Mouse (Mus musculus) myocyte (in vitro differentiated cells): Measurements from ENCODE around the gene Gm35315. TPM values are rescaled to one million over a fixed set of nuclear protein-coding genes. Genes with fewer than 3 reads are reported as not detected.
"Not testable (repeated sequence)": the region's sequence is repeated elsewhere in the genome, so short reads cannot be mapped to it uniquely, and the experiment has no call there.

Source experiments
- H3K27me3 ChIP-seq: one replicate; pipeline ENCODE4 v1.6.1; 2011; ENCODE audit not compliant: control insufficient read depth, insufficient read depth, insufficient read length
- H3K36me3 ChIP-seq: one replicate; pipeline ENCODE4 v1.6.1; 2011; ENCODE audit not compliant: control insufficient read depth, insufficient read depth
- H3K4me2 ChIP-seq: one replicate; pipeline ENCODE4 v1.6.1; 2011; ENCODE audit warnings: low read depth, control low read depth
- H3K4me3 ChIP-seq: one replicate; pipeline ENCODE4 v1.5.1; 2011; ENCODE audit warnings: mild to moderate bottlenecking, control low read depth, moderate library complexity
- H3K79me2 ChIP-seq: one replicate; pipeline ENCODE4 v1.6.1; 2011; ENCODE audit not compliant: control insufficient read depth, insufficient read depth
- H3ac ChIP-seq: one replicate; pipeline ENCODE4 v1.6.1; 2011; ENCODE audit not compliant: control insufficient read depth, insufficient read length
- CEBPB ChIP-seq: IDR thresholded peaks from 2 replicates; pipeline ENCODE4 v1.6.1; 2011; ENCODE audit warnings: mild to moderate bottlenecking, moderate library complexity; ENCODE audit not compliant: poor library complexity, insufficient read depth, severe bottlenecking
- MAX ChIP-seq: IDR thresholded peaks from one replicate; pipeline ENCODE4 v1.6.1; 2011; ENCODE audit warnings: low read depth, mild to moderate bottlenecking, control low read depth
- MYOD1 ChIP-seq, 3 experiments: IDR thresholded peaks; one replicate each; pipeline ENCODE4 v1.6.1; 2011; ENCODE audit warnings: control low read depth in 2 of 3, low read depth in 2 of 3, mild to moderate bottlenecking in 2 of 3, moderate library complexity in 1 of 3; ENCODE audit not compliant: insufficient read length in 2 of 3, control insufficient read depth in 1 of 3
- MYOG ChIP-seq, 3 experiments: IDR thresholded peaks; one replicate each; pipeline ENCODE4 v1.6.1; 2011; ENCODE audit warnings: control low read depth in 2 of 3, low read depth in 2 of 3, mild to moderate bottlenecking in 2 of 3; ENCODE audit not compliant: insufficient read length in 2 of 3, control insufficient read depth in 1 of 3, insufficient read depth in 1 of 3
- POLR2A ChIP-seq: IDR thresholded peaks from one replicate; pipeline ENCODE4 v1.6.1; 2011; ENCODE audit warnings: low read depth, mild to moderate bottlenecking, control low read depth, moderate library complexity; ENCODE audit not compliant: insufficient read length
- POLR2AphosphoS2 ChIP-seq: IDR thresholded peaks from one replicate; pipeline ENCODE4 v1.6.1; 2011; ENCODE audit warnings: low read depth, control low read depth; ENCODE audit not compliant: insufficient read length
- REST ChIP-seq: IDR thresholded peaks from one replicate; pipeline ENCODE4 v1.6.1; 2011; ENCODE audit warnings: mild to moderate bottlenecking, control low read depth, moderate library complexity; ENCODE audit not compliant: insufficient read depth, insufficient read length
- SRF ChIP-seq: IDR thresholded peaks from one replicate; pipeline ENCODE4 v1.6.1; 2011; ENCODE audit warnings: low read depth; ENCODE audit not compliant: control insufficient read depth, insufficient read length
- TCF12 ChIP-seq: IDR thresholded peaks from one replicate; pipeline ENCODE4 v1.6.1; 2011; ENCODE audit warnings: mild to moderate bottlenecking, control low read depth; ENCODE audit not compliant: poor library complexity, insufficient read depth, severe bottlenecking
- TCF3 ChIP-seq: IDR thresholded peaks from one replicate; pipeline ENCODE4 v1.6.1; 2011; ENCODE audit warnings: low read depth, control low read depth; ENCODE audit not compliant: insufficient read length
- polyA plus RNA-seq: library from polyadenylated mRNA; unstranded; fragments of >200 nt; fragmentation: generic; extraction: Trizol; gene quantifications from one replicate; pipeline ENCODE4 v1.2.1, GENCODE M21; 2012; ENCODE audit warnings: missing spikeins

Gm35315 gene
- polyA plus RNA-seq, 1 experiment: 0.11 TPM

DNA sequence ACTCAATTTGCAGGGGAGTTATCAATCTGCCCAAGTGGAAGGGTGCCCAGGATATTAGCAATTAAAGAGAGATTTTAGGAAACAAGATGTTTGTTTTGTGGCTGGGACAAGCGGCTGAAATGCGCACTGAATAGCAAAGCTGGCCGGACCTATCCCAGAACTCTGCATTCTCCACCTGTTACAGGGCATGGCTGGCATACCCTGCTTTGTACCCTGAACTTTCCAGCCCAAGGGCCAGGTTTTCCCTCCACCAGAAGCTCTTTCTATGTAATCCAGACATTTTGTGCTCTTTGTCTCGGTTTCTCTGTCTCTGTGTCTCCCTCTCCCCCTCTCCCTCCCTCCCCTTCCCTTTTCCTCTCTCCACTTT lies 610 bp upstream of the Gm35315 start:
- Histone ChIP-seq H3K79me2 (no peaks in the 10 kb centered on the region), H3K36me3 (no peaks in the 10 kb centered on the region), H3K4me3 (peak overlapping the region; percentile 31), H3K27me3 (no peaks in the 10 kb centered on the region), H3ac (no peak overlapping the region), H3K4me2 (peak overlapping the region; percentile 97)
- TF ChIP-seq MYOG (IDR thresholded peaks at IDR 0.05; ENCODE audit: control insufficient read depth in 1 of 3, insufficient read depth in 1 of 3, insufficient read length in 2 of 3, low read depth in 2 of 3) (no peak), TCF12 (no peak), REST (no peak), CEBPB (no peak), MAX (no peak), POLR2A (no peak), MYOD1 (IDR thresholded peaks at IDR 0.05; ENCODE audit: control insufficient read depth in 1 of 3, insufficient read length in 2 of 3, low read depth in 2 of 3) (peak in 1 of 3 experiments; percentile 12)

DNA sequence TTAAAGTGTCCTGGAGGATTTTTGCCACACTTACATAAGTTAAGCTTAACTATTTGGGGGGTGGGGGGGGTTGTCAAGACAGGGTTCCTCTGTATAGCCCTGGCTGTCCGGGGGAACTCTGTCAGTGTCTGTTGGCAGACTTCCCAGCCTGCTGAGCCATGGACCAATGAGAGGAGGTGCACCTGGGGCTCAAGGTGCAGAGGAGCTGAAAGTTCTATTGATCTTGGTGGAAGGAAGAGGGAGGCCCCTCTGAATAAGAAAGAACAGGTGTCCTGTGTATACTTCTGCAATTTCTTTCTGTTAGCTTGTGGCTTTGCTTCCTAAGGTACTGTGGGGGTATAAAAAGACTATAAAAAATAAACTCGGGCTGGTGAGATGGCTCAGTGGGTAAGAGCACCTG lies 2.7 kb downstream of the Gm35315 start:
- no peak overlapping the region for H3K4me2 ChIP-seq

DNA sequence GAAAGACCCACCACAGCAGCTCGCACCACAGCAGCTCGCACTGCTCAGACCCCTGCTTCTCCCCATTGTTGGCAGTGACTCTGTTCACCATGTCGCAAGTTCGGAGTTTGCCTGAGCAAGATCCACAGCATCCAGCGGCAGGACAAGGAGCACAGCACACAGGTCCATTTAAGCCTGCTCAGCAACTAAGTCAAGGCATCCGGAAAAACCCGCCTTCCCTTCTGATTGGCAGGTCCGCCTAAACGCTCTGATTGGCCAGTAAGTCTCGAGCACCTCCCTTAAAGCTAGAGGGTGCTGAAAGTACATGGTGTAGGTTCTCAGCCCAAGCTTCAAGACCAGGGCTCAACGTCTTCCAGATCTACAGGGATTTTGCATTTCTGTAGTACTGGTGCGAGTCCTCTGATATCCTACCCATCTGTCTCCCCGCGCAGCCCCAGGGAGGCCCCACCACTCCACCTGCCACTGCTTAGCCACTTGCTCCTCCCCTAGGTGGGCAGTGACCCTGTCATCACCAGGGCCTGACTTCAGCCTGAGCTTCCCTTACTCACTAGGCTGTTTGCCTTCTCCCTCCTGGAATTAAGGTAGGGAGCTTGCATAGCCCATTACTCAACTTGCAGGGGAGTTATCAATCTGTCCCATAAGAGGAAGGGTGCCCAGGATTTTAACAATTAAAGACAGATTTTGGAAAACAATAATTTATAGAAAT lies 7.9 kb downstream of the Gm35315 start:
- H3K27me3 ChIP-seq: no peaks in the 10 kb centered on the region
- TF ChIP-seq POLR2AphosphoS2: no peak
- TF ChIP-seq SRF: no peak
- no peak for TF ChIP-seq MYOD1 (IDR thresholded peaks at IDR 0.05; ENCODE audit: control insufficient read depth in 1 of 3, insufficient read length in 2 of 3, low read depth in 2 of 3)
- H3K36me3 ChIP-seq: no peaks in the 10 kb centered on the region
- H3K4me2 ChIP-seq: no peak overlapping the region
- no peak overlapping the region for H3ac ChIP-seq
- no peaks in the 10 kb centered on the region for H3K79me2 ChIP-seq
- H3K4me3 ChIP-seq: no peak overlapping the region

More for the DNA sequence above, 2.7 kb downstream of the Gm35315 start:
- no peaks in the 10 kb centered on the region for H3K27me3 ChIP-seq
- no peak overlapping the region for H3K4me3 ChIP-seq
- no peak overlapping the region for H3ac ChIP-seq
- no peaks in the 10 kb centered on the region for H3K36me3 ChIP-seq
- TF ChIP-seq POLR2AphosphoS2 (no peak), TCF3 (no peak), TCF12 (no peak), MYOG (IDR thresholded peaks at IDR 0.05; ENCODE audit: control insufficient read depth in 1 of 3, insufficient read depth in 1 of 3, insufficient read length in 2 of 3, low read depth in 2 of 3) (no peak)
- H3K79me2 ChIP-seq: no peaks in the 10 kb centered on the region

DNA sequence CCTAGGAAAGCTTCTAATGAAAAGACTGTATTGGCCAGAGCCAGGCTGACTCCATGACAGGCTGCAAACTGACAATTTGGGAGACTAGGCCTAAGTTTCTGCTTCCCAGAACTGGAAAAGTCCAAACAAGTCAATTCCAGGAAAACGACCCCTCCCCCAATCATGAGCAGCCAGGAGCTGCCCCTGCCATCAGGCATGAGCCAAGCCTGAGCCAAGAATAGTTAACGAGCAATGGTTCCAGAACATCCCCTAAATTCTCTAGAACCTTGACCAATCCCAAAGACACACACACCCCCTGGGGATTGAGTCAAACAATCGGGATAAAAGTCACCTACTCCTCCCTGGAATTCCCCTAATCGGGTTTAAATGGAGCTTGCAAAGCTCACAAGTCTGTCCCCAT lies 11.3 kb downstream of the Gm35315 start:
- H3K4me2 ChIP-seq: no peak overlapping the region
- TF ChIP-seq MYOD1 (IDR thresholded peaks at IDR 0.05; ENCODE audit: control insufficient read depth in 1 of 3, insufficient read length in 2 of 3, low read depth in 2 of 3): no peak
- no peak for TF ChIP-seq CEBPB
- TF ChIP-seq MYOG (IDR thresholded peaks at IDR 0.05; ENCODE audit: control insufficient read depth in 1 of 3, insufficient read depth in 1 of 3, insufficient read length in 2 of 3, low read depth in 2 of 3): no peak
- H3K4me3 ChIP-seq: no peak overlapping the region
- no peaks in the 10 kb centered on the region for H3K79me2 ChIP-seq
- H3K36me3 ChIP-seq: no peaks in the 10 kb centered on the region
- no peak overlapping the region for H3ac ChIP-seq
- no peaks in the 10 kb centered on the region for H3K27me3 ChIP-seq

DNA sequence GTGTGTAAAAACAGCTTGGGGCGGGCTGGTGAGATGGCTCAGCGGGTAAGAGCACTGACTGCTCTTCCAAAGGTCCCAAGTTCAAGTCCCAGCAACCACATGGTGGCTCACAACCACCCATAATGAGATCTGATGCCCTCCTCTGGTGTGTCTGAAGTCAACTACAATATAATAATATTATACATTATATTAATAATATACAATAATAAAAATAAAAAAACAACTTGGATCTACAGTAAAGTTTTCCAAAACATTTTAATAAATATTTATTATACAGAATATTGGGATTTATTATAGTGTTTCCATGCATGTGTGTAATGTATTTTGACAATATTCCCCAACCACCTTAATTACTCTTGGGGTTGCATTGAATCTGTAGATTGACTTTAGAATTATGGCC lies 21.8 kb downstream of the Gm35315 start, which contains the start of gene Gm17655:
Gene Gm17655, minus strand, starts transcription at position 101 of the 400 bp plus-strand sequence.
- H3K79me2 ChIP-seq, H3K36me3 ChIP-seq, H3K4me2 ChIP-seq, H3K4me3 ChIP-seq, H3K27me3 ChIP-seq, H3ac ChIP-seq: not testable (repeated sequence)

DNA sequence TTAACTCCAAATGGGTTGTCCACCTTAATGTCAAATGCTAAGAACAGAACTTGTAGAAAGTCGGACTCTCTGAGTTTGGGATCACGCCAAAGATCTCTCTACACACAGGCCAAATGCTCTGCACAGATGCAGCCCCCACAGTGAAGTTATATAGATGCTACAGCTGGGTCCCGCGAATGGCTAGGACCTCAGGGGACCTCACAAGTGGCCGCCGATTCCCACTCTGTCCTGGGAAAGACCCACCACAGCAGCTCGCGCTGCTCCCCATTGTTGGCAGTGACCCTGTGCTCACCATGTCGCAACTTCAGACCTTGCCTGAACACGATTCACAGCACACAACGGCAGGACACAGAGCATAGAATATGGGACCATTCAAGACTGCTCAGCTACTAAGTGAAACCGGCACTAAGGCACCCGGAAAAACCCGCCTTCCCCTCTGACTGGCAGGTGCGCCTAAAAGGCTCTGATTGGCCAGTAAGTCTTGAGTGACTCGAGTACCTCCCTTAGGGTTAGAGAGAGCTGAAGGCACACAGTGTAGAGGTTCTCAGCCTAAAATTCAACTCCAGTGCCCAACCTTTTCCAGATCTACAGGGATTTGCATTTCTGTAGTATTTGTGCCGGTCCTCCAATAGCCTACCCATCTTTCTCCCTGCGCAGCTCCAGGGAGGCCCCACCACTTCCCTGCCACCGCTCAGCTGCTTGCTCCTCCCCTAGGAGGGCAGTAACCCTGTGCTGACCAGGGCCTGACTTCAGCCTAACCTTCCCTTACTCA lies 36.4 kb downstream of the Gm35315 start:
- H3ac ChIP-seq: no peak overlapping the region
- peak overlapping the region; percentile 41 for H3K4me3 ChIP-seq
- no peaks in the 10 kb centered on the region for H3K27me3 ChIP-seq
- no peaks in the 10 kb centered on the region for H3K79me2 ChIP-seq
- H3K36me3 ChIP-seq: no peaks in the 10 kb centered on the region
- H3K4me2 ChIP-seq: peak overlapping the region; percentile 65
- no peak for TF ChIP-seq REST
- TF ChIP-seq POLR2A: peak; percentile 20

Other genes with a start within 250 kb of the Gm35315 start
- gene Gm15446, start 171.0 kb downstream of the Gm35315 start, polyA plus RNA-seq: 0.96 TPM
- gene Zfp932, start 97.9 kb downstream of the Gm35315 start, polyA plus RNA-seq: 6.3 TPM
- 0.13 TPM for gene Gm17655, start 21.9 kb downstream of the Gm35315 start, polyA plus RNA-seq
- gene Plcxd1, start 5.5 kb upstream of the Gm35315 start, polyA plus RNA-seq: 0.68 TPM
- gene Gtpbp6, start 13.8 kb upstream of the Gm35315 start, polyA plus RNA-seq: 60.5 TPM
- gene Zfp605, start 15.7 kb upstream of the Gm35315 start, polyA plus RNA-seq: 2.1 TPM
- 20.4 TPM for gene Chfr, start 41.4 kb upstream of the Gm35315 start, polyA plus RNA-seq
- 15.3 TPM for gene Golga3, start 82.3 kb upstream of the Gm35315 start, polyA plus RNA-seq
- gene Ankle2, start 136.6 kb upstream of the Gm35315 start, polyA plus RNA-seq: 12.0 TPM
- 35.4 TPM for gene Pgam5, start 175.5 kb upstream of the Gm35315 start, polyA plus RNA-seq
- gene Pxmp2, start 191.8 kb upstream of the Gm35315 start, polyA plus RNA-seq: 4.0 TPM
- 5.4 TPM for gene Pole, start 191.9 kb upstream of the Gm35315 start, polyA plus RNA-seq
- 0.04 TPM for gene P2rx2, start 248.8 kb upstream of the Gm35315 start, polyA plus RNA-seq